Mouse (Mus musculus): ENCODE data around the gene Uqcc3. TPM values are rescaled to one million over a fixed set of nuclear protein-coding genes. Genes with fewer than 3 reads are reported as not detected.
"Not testable (repeated sequence)": the region's sequence is repeated elsewhere in the genome, so short reads cannot be mapped to it uniquely, and the experiment has no call there.

Gene Uqcc3
- total RNA-seq (2022) = 10 to 100 TPM; 30.4 to 37.2 (median 33.3) TPM

- peak; percentile 82 to 89 for DNase-seq (ENCODE audit: low spot score in 2 of 2)
These were observed at the start of gene Uqcc3 for GRCm38 (mm10) chr19:8880311-8881033. Uqcc3 (minus strand) TSS chr19:8880923.

DNA sequence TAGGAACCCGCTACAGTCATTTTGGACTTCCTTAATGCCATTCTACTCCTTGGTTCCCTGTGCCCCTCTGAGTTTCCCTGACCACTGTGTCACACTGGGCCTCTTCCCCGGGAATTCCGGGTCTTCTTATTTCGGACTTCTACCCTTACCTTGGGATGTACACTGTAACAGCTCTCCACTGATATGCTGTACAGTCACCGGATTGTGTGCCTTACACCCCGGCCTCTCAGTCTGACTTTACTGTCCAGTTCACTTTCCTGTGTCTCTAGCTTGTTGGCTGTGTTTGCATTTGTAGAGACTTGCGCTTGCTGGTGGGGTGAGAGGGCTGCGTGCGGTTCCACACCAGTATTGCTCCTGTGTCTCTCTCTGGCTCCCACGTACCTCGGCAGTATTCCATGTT is 49.4 kb upstream of the Uqcc3 start:
- no peak for DNase-seq (ENCODE audit: low spot score in 2 of 2)

GRCm38 (mm10) chr19:8929224-8930088 is 48.7 kb upstream of the Uqcc3 start, which contains the start of the genes Rom1 and Eml3:
Rom1 (minus strand) TSS chr19:8929356.
Eml3 (plus strand) TSS chr19:8929552.
- DNase-seq (ENCODE audit: low spot score in 2 of 2) = peak; percentile 49 to 62

- no peak for DNase-seq (ENCODE audit: low spot score in 2 of 2)
These were observed 48.0 kb upstream of the Uqcc3 start for GRCm38 (mm10) chr19:8928689-8929223.

DNA sequence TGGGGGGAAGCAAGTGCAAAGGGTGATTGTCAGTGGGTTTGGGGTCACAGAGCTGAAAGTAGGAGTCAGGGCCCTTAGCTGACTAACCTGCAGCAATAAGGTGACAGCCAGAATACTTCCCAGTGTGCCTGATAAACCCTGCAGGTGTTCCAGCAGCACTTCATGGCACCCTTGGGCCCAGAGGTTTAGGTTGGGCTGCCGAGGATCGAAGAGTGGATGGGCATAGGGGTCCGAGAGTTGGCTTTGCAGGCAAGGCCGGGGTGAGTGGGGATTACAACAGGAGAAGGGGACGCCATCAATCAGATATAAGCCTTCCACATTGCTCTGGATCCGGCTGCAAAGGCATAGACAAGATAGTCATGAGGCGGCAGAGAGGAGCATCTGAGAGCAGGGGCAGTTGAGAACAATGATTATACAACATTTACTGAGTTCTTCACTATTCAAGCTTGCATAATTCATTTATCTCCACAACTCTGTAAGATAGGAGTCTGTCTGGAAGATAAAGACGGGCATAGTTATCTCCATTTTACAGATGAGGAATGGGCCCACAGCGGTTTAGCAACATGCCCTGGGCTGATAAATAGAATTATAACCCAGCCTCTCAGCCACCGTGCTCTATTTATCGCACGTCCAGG is 47.3 kb upstream of the Uqcc3 start:
- DNase-seq (ENCODE audit: low spot score in 2 of 2) = no peak

DNA sequence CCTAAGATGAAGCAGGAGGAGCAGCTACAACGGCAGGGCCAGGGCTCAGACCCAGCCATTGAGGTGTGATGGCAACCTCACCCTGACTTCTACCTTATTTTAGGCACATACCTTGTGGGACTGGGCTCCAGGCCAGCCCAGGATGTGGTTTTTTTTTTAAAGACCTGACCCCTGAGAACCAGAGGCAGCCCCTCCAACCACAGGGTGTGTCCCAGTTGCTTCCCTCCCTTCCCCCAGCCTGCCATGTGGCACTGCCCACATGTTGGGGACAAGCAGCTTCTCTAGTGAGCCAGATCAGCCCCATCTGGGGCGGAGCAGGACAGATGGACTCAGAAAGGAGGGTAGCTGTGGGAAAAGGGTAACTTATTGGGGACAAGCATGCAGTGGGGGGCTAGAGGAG is 46.0 kb upstream of the Uqcc3 start:
- no peak for DNase-seq (ENCODE audit: low spot score in 2 of 2)

GRCm38 (mm10) chr19:8921741-8922140 is 41.0 kb upstream of the Uqcc3 start:
- DNase-seq (ENCODE audit: low spot score in 2 of 2) = no peak

DNA sequence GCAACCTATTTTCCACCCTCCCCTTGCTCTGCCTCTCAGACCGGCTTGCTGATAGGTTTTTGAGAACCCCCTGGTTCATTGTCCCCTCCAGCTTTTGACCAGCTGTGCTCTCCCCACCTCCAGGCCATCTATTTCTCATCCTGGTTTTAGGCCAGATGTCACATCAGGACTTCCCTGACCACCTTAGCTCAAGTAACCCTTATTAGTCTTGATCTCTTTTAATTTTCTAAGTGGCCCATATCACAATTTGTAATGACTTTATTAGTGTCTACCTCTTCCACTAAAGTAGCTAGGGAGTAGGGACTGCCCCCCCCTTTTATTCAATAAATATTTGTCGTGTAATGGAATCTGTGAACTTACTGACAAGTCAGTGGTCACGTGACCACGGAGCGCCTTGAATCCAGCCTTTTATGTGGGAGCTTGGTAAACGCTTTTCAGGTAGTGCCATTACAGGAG is 40.1 kb upstream of the Uqcc3 start:
- no peak for DNase-seq (ENCODE audit: low spot score in 2 of 2)

- DNase-seq (ENCODE audit: low spot score in 2 of 2) = peak; percentile 89 to 94
These were observed 39.5 kb upstream of the Uqcc3 start, which contains the start of gene B3gat3 for GRCm38 (mm10) chr19:8920073-8920736. B3gat3 (plus strand) TSS chr19:8920374.

DNA sequence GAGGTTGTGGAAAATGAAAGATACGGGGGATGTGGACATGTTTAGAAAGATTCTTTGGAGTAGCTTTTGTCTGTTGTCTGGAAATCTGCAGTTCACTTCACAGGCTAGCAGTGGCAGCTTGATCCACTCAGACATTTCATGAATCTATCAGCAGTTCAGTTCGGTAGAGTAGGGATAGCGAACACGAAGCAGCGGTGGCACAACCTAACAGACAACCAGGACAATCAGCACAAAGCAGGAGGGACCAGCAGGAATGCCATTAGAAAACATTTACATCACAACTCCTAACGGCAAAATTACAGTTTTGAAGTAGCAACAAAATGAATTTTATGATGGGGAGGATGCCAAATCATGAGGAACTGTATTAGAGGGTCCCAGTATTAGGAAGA is 39.0 kb upstream of the Uqcc3 start:
- DNase-seq (ENCODE audit: low spot score in 2 of 2) = no peak

DNA sequence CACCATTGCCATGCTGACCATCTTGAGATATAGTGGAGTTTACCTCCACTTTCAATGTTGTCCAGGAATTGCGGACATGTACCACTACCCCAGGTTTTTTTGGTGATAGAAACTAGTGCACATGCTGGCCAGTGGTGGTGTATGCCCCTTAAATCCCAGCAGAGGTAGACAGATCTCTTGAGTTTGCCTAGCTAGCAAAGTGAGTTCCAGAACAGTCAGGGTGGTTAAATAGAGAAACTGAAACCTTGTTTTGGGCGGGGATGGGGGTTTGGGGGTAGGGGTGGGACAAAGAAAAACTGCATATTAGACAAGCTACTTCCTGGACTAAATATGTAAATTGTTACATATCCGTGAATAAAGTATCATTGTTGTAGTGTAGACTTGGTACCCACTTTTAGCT is 38.3 kb upstream of the Uqcc3 start:
- no peak for DNase-seq (ENCODE audit: low spot score in 2 of 2)

DNA sequence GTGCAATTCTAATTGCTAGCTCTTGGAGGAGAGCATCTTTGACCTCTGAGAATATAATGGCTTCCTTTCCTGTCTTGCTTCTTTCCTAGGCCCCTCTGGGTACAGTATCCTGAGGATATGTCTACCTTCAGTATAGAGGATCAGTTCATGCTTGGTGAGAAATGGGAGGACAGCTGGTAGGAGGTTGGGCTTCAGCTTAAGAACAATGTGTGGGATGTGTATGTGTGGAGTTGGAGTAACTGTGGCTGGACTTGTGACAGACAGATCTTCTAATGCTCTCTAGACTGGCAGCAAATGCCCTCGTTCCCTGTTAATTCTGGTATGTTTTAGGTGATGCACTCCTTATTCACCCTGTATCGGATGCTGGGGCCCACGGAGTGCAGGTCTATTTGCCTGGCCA is 33.5 kb upstream of the Uqcc3 start:
- DNase-seq (ENCODE audit: low spot score in 2 of 2) = no peak

GRCm38 (mm10) chr19:8911810-8912209 is 31.1 kb upstream of the Uqcc3 start:
- DNase-seq (ENCODE audit: low spot score in 2 of 2) = no peak

DNA sequence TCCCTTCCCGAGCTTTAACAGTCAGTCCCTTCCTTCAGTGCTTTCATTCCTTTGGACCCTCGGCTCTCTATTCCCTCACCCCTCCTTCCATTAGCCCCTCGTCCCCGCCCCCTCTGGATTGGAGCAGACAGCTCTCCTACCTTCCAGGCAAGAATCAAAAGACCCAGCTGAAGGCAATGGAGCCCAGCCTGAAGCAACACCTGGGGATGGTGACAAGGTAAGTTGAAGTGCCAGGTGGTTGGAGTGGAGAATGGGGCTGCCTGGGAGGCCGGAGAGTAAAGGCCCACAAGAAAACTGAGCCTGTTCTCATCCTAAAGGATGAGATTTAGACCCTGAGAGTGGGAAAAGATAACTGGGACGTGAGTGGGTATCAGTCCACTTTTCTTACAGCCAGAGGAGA is 27.8 kb upstream of the Uqcc3 start:
- no peak for DNase-seq (ENCODE audit: low spot score in 2 of 2)

DNA sequence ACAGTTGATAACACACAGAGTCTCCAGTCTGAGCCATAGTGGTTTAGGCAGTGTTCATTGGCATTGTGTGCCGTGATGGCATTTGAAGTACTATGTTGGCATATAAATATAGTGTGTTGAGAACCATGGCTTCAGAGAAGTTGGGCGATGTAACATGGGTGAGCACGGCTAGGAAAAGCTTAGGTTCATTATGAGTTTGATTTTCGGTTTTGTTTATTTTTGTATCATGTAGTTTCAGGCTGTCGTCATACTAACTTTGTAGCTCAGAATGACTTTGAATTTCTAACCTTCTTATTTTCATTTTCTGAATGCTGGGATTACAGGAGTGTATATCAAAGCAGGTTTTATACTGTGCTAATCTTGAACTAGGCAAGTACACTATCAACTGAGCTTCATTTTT is 22.7 kb upstream of the Uqcc3 start:
- no peak for DNase-seq (ENCODE audit: low spot score in 2 of 2)

GRCm38 (mm10) chr19:8899079-8899478 is 18.4 kb upstream of the Uqcc3 start:
- no peak for DNase-seq (ENCODE audit: low spot score in 2 of 2)

- DNase-seq (ENCODE audit: low spot score in 2 of 2) = no peak
These were observed 17.9 kb upstream of the Uqcc3 start for GRCm38 (mm10) chr19:8898576-8898975.

DNA sequence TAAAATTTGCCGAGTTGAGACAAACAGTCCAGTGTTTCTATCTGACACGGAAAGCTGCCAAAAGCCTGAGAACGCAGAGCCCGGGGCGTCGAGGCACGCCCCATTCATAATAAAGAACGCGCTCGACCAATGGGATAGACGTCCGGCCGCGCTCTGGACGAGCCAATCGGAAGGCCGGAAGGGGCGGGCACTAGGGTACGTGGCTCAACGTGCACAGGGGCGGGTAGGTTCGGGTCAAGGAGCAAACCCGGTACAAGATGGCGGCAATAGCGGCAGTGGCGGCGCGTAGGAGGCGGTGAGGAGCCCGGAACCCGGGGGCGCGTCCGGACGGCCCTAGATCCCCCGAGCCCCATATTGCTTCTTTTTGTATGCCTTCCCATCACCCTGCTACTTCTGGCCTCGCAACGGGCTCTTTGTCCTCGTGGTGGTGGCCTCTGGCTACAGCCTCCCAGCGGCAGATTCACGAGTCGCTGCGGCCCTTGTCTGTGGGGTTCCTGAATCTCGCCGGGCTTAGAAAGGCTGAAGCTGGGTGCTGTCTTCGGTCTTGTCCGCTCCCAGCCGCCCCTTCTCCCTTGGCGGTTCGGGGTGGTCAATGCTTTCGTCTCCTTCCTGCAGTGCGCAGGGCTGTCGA is 17.3 kb upstream of the Uqcc3 start, which contains the start of gene Ganab:
Ganab (plus strand) TSS at position 207 of the 631 bp plus-strand sequence.
- peak; percentile 83 to 96 for DNase-seq (ENCODE audit: low spot score in 2 of 2)

- DNase-seq (ENCODE audit: low spot score in 2 of 2) = not testable (repeated sequence)
These were observed 16.6 kb upstream of the Uqcc3 start for GRCm38 (mm10) chr19:8897211-8897864.

DNA sequence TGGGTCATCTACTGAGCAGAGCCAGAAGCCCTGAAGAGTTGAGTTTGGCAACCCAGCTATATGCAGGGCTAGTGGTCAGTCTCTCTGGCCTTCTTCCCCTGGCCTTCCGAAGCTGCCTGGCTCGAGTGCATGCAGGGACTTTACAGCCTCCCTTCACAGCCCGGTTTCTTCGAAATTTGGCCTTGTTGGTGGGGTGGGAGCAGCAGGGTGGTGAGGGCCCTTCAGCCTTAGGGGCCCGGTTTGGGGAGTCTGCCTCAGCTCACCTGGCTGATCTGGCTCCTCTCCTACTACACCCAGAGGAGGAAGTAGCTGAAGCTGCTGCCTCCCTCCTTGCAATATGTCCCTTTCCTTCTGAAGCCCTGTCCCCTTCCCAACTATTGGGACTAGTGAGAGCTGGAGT is 15.5 kb upstream of the Uqcc3 start:
- DNase-seq (ENCODE audit: low spot score in 2 of 2) = not testable (repeated sequence)

All from left cerebral cortex, adult 8-10 months (tissue).